Mouse (Mus musculus): ENCODE data around the gene Atxn2l. TPM values are rescaled to one million over a fixed set of nuclear protein-coding genes. Genes with fewer than 3 reads are reported as not detected.

Gene Atxn2l
- polyA plus RNA-seq, 1 experiment from 2014 or later = 62.9 TPM

DNA sequence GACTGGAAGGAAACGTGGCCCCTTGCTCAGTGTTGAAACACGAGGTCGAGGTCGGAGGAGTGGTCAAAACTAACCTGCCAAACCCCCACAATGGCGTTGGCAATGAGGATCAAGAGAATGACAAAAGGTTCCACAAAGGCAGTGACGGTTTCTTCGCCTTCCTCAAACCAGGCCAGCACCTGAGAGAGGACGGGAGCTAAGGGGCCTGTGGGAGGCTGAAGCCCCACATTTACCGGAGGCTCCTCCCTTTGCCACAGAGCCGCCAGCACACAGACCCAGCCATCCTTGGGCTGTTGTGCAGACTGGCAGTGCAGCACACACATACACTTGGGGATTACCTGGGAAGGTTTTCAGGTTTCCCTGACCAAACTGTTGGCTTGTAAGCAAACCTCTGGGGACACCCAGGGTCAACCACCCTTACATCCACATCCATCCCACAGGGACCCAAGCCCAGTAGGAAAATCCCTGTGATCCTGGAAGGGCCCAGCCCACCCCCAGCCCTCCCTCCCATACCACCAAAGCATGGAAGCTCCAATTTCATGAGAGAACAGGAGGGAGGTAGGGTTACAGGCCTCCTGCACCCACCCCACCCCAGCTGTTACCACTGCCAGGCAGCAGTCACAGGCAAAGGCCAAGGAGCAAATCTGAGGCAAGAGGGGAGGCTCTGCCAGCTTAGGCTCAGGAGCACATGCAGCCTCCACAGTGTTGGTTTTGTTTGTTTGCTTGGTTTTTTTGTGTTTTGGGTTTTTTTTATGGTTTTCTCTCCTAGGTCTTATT, 42.4 kb downstream of the Atxn2l start:
- Histone ChIP-seq H3K4me1 (peaks cover 15% of the 10 kb centered on the region), H3K4me3 (no peak overlapping the region), H3K4me2 (replicated peaks) (no peak overlapping the region), H3K9me3 (no peaks in the 10 kb centered on the region), H3K9ac (no peak overlapping the region), H3K27me3 (no peaks in the 10 kb centered on the region), H3K27ac (peak overlapping the region; percentile 37; the same call in 1 of the 2 replicates), H3K36me3 (no peaks in the 10 kb centered on the region)
- WGBS = 41% methylated on average over 10 of the region's 10 CpGs
- 0 out of 2 replicates have a peak, but pooled peaks have one; percentile 6 for ATAC-seq (ENCODE audit: insufficient number of reproducible peaks, insufficient read depth, low FRiP score, low TSS enrichment)

- Histone ChIP-seq H3K27me3 (no peaks in the 10 kb centered on the region), H3K27ac (no peak overlapping the region), H3K4me1 (peaks cover 15% of the 10 kb centered on the region), H3K36me3 (no peaks in the 10 kb centered on the region), H3K9me3 (no peaks in the 10 kb centered on the region), H3K4me2 (replicated peaks) (no peak overlapping the region), H3K9ac (no peak overlapping the region), H3K4me3 (no peak overlapping the region)
- no peak for ATAC-seq (ENCODE audit: insufficient number of reproducible peaks, insufficient read depth, low FRiP score, low TSS enrichment)
- 84% methylated on average over 11 of the region's 11 CpGs for WGBS
Measured at GRCm38 (mm10) chr7:126458844-126459618, 44.2 kb downstream of the Atxn2l start.

- H3K4me3 ChIP-seq = no peak overlapping the region
- no peak overlapping the region for H3K9ac ChIP-seq
- no peaks in the 10 kb centered on the region for H3K27me3 ChIP-seq
- peaks cover 13% of the 10 kb centered on the region for H3K4me1 ChIP-seq
- no peak overlapping the region for H3K27ac ChIP-seq
- 82% methylated on average over 5 of the region's 5 CpGs for WGBS
- ATAC-seq (ENCODE audit: insufficient number of reproducible peaks, insufficient read depth, low FRiP score, low TSS enrichment) = no peak
- H3K36me3 ChIP-seq = no peaks in the 10 kb centered on the region
- H3K4me2 ChIP-seq (replicated peaks) = no peak overlapping the region
- H3K9me3 ChIP-seq = no peaks in the 10 kb centered on the region
Measured at GRCm38 (mm10) chr7:126458225-126458624, 45.0 kb downstream of the Atxn2l start.

GRCm38 (mm10) chr7:126456382-126457266, 46.6 kb downstream of the Atxn2l start:
- no peak overlapping the region for H3K9ac ChIP-seq
- 91% methylated on average over 17 of the region's 17 CpGs for WGBS
- no peak overlapping the region for H3K4me2 ChIP-seq (replicated peaks)
- ATAC-seq (ENCODE audit: insufficient number of reproducible peaks, insufficient read depth, low FRiP score, low TSS enrichment) = no peak
- H3K27me3 ChIP-seq = no peaks in the 10 kb centered on the region
- H3K36me3 ChIP-seq = no peaks in the 10 kb centered on the region
- H3K4me3 ChIP-seq = no peak overlapping the region
- H3K27ac ChIP-seq = no peak overlapping the region
- peaks cover 6% of the 10 kb centered on the region; the same call in 1 of the 2 replicates for H3K4me1 ChIP-seq
- no peaks in the 10 kb centered on the region for H3K9me3 ChIP-seq

GRCm38 (mm10) chr7:126455242-126455641, 48.0 kb downstream of the Atxn2l start:
- H3K9ac ChIP-seq = no peak overlapping the region
- no peaks in the 10 kb centered on the region for H3K4me1 ChIP-seq
- H3K9me3 ChIP-seq = no peaks in the 10 kb centered on the region
- H3K27ac ChIP-seq = no peak overlapping the region
- WGBS = 78% methylated on average over 2 of the region's 2 CpGs
- no peak for ATAC-seq (ENCODE audit: insufficient number of reproducible peaks, insufficient read depth, low FRiP score, low TSS enrichment)
- no peaks in the 10 kb centered on the region for H3K27me3 ChIP-seq
- H3K4me3 ChIP-seq = no peak overlapping the region
- H3K36me3 ChIP-seq = no peaks in the 10 kb centered on the region
- H3K4me2 ChIP-seq (replicated peaks) = no peak overlapping the region

- no peak overlapping the region for H3K4me3 ChIP-seq
- 81% methylated on average over 7 of the region's 7 CpGs for WGBS
- H3K4me1 ChIP-seq = no peaks in the 10 kb centered on the region
- no peaks in the 10 kb centered on the region for H3K27me3 ChIP-seq
- ATAC-seq (ENCODE audit: insufficient number of reproducible peaks, insufficient read depth, low FRiP score, low TSS enrichment) = no peak
- no peak overlapping the region for H3K4me2 ChIP-seq (replicated peaks)
- no peak overlapping the region for H3K27ac ChIP-seq
- 0 out of 2 replicates have a peak, but pooled peaks cover under 1% of the 10 kb centered on the region for H3K36me3 ChIP-seq
- H3K9ac ChIP-seq = no peak overlapping the region
- H3K9me3 ChIP-seq = no peaks in the 10 kb centered on the region
Measured at GRCm38 (mm10) chr7:126453861-126454260, 49.4 kb downstream of the Atxn2l start.

DNA sequence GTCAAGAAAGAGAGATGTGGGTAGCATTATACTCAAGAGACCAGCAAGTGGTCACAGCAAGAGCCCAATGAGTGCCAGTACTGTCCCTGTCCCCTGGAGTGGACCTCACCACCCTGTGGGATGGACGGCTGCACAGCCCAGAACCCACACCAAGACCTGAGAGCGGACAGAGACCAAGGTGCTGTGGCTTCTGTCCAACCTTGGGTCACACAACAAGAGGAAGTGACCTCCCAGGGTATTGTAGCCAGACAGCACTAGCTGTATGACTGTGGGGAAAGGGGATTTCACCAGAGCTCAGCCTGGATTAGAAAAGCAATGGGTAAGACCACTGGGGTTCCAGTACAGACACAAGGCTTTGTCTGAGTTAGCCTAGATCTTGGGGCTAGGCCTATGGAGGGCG, 51.0 kb downstream of the Atxn2l start:
- Histone ChIP-seq H3K4me3 (no peak overlapping the region), H3K27me3 (no peaks in the 10 kb centered on the region), H3K27ac (no peak overlapping the region), H3K36me3 (peaks cover 12% of the 10 kb centered on the region), H3K9me3 (no peaks in the 10 kb centered on the region), H3K4me2 (replicated peaks) (no peak overlapping the region), H3K4me1 (no peaks in the 10 kb centered on the region), H3K9ac (no peak overlapping the region)
- WGBS = 86% methylated on average over 3 of the region's 3 CpGs
- ATAC-seq (ENCODE audit: insufficient number of reproducible peaks, insufficient read depth, low FRiP score, low TSS enrichment) = no peak

GRCm38 (mm10) chr7:126450641-126451040, 52.6 kb downstream of the Atxn2l start:
- no peak overlapping the region for H3K9ac ChIP-seq
- H3K27ac ChIP-seq = no peak overlapping the region
- no peaks in the 10 kb centered on the region for H3K27me3 ChIP-seq
- no peaks in the 10 kb centered on the region for H3K9me3 ChIP-seq
- H3K36me3 ChIP-seq = peaks cover 26% of the 10 kb centered on the region
- WGBS = 84% methylated on average over 6 of the region's 6 CpGs
- H3K4me1 ChIP-seq = no peaks in the 10 kb centered on the region
- ATAC-seq (ENCODE audit: insufficient number of reproducible peaks, insufficient read depth, low FRiP score, low TSS enrichment) = no peak
- H3K4me3 ChIP-seq = no peak overlapping the region
- no peak overlapping the region for H3K4me2 ChIP-seq (replicated peaks)

GRCm38 (mm10) chr7:126449991-126450390, 53.2 kb downstream of the Atxn2l start:
- ATAC-seq (ENCODE audit: insufficient number of reproducible peaks, insufficient read depth, low FRiP score, low TSS enrichment) = no peak
- Histone ChIP-seq H3K9me3 (no peaks in the 10 kb centered on the region), H3K9ac (no peak overlapping the region), H3K4me2 (replicated peaks) (no peak overlapping the region), H3K27me3 (no peaks in the 10 kb centered on the region), H3K36me3 (peaks cover 33% of the 10 kb centered on the region), H3K27ac (no peak overlapping the region), H3K4me3 (no peak overlapping the region), H3K4me1 (no peaks in the 10 kb centered on the region)
- WGBS = 89% methylated on average over 18 of the region's 18 CpGs

DNA sequence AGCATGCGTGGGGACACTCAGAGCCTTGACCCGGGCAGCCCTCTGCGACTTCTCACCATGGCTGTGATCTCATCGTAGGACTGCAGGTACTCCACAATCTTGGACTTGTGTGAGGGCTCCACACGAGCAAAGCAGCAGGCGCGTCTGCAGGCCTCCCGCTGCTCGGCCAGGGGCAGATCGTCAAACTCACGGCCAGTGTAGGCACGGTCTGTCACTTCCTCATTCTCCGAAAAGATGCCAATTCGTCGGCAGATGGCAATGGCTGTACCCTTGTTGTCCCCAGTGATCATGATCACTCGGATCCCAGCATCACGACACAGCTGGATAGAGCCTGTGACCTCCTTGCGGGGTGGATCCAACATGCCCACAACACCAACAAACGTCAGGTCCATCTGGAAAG, 54.8 kb downstream of the Atxn2l start:
- Histone ChIP-seq H3K27me3 (no peaks in the 10 kb centered on the region), H3K27ac (no peak overlapping the region), H3K9ac (no peak overlapping the region), H3K36me3 (peaks cover 44% of the 10 kb centered on the region), H3K9me3 (no peaks in the 10 kb centered on the region), H3K4me3 (no peak overlapping the region), H3K4me2 (replicated peaks) (no peak overlapping the region), H3K4me1 (no peaks in the 10 kb centered on the region)
- WGBS = 91% methylated on average over 19 of the region's 19 CpGs
- ATAC-seq (ENCODE audit: insufficient number of reproducible peaks, insufficient read depth, low FRiP score, low TSS enrichment) = no peak

DNA sequence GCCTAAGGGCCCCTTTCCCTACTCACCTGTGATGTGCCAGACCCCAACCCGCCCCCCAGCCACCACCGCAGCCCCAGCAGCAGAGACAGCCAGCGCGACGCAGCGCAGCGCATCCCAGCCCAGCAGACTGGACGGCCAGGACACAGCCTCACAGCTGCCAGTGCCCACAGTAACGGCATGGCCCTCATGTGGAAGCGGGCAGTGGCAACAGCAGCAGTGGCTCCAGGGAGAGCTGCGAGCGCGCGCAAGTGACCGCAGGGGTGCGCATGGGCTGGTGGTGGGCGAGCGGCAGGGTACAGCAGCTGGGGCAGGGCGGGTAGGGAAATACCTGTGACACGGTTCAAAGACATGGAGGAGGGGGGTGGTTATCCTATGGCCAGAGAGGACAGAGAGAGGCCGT, 57.0 kb downstream of the Atxn2l start:
- H3K27me3 ChIP-seq = no peaks in the 10 kb centered on the region
- no peak overlapping the region for H3K27ac ChIP-seq
- 91% methylated on average over 21 of the region's 21 CpGs for WGBS
- no peaks in the 10 kb centered on the region for H3K9me3 ChIP-seq
- no peak overlapping the region for H3K4me2 ChIP-seq (replicated peaks)
- no peaks in the 10 kb centered on the region for H3K4me1 ChIP-seq
- no peak overlapping the region for H3K9ac ChIP-seq
- no peak overlapping the region for H3K4me3 ChIP-seq
- peaks cover 56% of the 10 kb centered on the region for H3K36me3 ChIP-seq
- ATAC-seq (ENCODE audit: insufficient number of reproducible peaks, insufficient read depth, low FRiP score, low TSS enrichment) = no peak

Measured in embryonic facial prominence, embryonic 12.5 days (tissue).